Mouse (Mus musculus) thymus, adult 2 months (tissue): ENCODE data around the gene Sept11.

ENCODE experiments used
- CTCF ChIP-seq: fragments of 200-500 bp; IDR thresholded peaks from 2 replicates; pipeline ENCODE4 v1.5.1; 2012; ENCODE audit warnings: mild to moderate bottlenecking, control low read depth, low read length, moderate library complexity, borderline replicate concordance; ENCODE audit not compliant: control insufficient read depth, poor library complexity, insufficient read depth; ENCODE audit errors: extremely low read depth
- POLR2A ChIP-seq: fragments of 200-500 bp; IDR thresholded peaks from 2 replicates; pipeline ENCODE4 v1.6.1; 2012; ENCODE audit warnings: mild to moderate bottlenecking, low read length, control low read depth, moderate library complexity; ENCODE audit not compliant: control insufficient read depth, poor library complexity, insufficient read depth; ENCODE audit errors: extremely low read depth

- TF ChIP-seq POLR2A (no peak), CTCF (no peak)
These were observed 74.8 kb downstream of the Sept11 start for GRCm38 (mm10) chr5:93167919-93168516.
